Mouse (Mus musculus) fat pad, adult 2 months (tissue): Measurements from ENCODE around the gene Gm10160.
"Not testable (repeated sequence)": the region's sequence is repeated elsewhere in the genome, so short reads cannot be mapped to it uniquely, and the experiment has no call there.

Source experiments
- DNase-seq: peaks from one replicate; pipeline ENCODE4 v3.0.0-alpha.2; 2011; ENCODE audit warnings: low read depth, low spot score; ENCODE audit errors: extremely low read depth

Gm10160 gene

GRCm38 (mm10) chr7:81858968-81859721, 3.6 kb upstream of the Gm10160 start, which contains the start of gene Tm6sf1:
Tm6sf1 (plus strand) TSS chr7:81859001.
- no peak for DNase-seq

GRCm38 (mm10) chr7:81858236-81858635, 2.6 kb upstream of the Gm10160 start:
- no peak for DNase-seq

DNA sequence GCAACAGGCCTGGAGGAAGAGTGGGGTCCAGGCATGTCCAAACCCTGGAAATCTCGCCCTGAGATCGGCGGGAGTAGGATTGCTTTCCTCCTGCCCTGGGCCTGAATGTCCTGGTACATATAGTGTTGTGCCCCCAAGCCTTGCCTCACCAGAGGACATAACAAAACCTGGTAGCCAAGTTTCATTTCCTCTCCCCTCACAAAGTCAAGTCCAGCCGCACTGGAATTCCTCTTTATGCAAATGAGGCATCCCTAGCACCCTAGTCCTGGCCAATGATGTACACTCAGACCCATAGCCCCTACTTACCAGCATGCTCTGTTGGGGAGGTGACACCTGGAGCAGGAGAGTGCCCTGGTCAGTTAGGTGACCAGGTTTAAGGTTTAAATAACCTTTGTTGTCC, 627 bp upstream of the Gm10160 start:
- DNase-seq = no peak

DNA sequence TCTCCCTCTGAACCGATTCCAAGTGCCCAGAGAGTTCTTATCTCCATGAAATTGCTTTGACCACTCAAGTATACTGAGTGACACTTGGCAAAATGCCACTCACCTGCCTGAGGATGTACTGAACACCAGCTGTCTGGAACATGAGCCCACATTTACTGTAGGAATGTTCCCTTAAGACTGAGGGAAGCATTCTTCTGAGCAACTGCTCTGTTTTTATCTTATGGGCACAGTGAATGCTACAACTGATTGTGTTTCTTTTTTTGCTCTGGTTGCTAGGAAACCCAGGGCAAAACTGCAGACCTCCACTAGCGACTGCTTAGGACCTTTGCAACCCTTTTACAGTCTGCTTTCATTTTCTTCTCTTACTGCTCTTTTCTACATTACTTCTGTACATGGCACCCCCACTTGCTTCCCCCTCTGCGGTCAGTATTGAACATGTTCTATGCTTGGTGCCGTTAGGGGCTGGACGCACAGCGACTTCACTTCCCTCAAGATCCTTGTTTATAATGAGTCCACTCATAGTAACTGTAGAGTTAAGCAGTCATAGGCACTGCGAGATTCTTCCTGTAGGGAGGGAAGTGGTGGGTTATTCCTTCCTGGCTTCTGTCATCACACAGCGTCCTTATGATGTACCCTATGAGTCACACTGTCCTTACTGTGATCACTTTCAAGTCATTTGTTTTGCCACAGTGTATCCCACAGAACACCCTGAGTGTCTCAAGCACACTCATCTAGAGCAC, 856 bp downstream of the Gm10160 start:
- no peak for DNase-seq

GRCm38 (mm10) chr7:81851706-81852105, 3.9 kb downstream of the Gm10160 start:
- DNase-seq = no peak

GRCm38 (mm10) chr7:81850171-81850570, 5.4 kb downstream of the Gm10160 start:
- DNase-seq = no peak

GRCm38 (mm10) chr7:81849633-81850032, 6.0 kb downstream of the Gm10160 start:
- no peak for DNase-seq

- no peak for DNase-seq
Observed at GRCm38 (mm10) chr7:81849214-81849613, 6.4 kb downstream of the Gm10160 start.

- no peak for DNase-seq
Observed at GRCm38 (mm10) chr7:81847777-81848176, 7.8 kb downstream of the Gm10160 start.

- no peak for DNase-seq
Observed at GRCm38 (mm10) chr7:81847010-81847409, 8.6 kb downstream of the Gm10160 start.

DNA sequence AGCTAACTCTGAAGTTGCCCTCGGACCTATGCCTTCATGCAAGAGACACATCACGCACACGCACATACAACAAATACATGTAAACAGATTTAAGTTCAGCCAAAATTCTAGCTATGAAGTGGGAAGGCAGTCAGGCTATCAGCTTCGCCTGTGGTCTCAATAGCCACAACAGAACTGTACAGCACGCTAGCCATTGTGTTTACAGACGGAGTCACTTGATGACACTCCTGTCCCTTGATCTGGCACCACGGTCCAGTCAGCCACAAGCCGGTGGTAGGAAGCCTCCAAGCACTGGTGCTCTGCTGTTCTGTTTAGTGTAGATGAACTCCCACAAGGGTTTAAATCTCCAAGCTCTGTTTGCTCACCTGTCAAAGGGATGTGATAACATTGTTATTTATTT, 9.6 kb downstream of the Gm10160 start:
- no peak for DNase-seq

- DNase-seq = no peak
Observed at GRCm38 (mm10) chr7:81845313-81845712, 10.3 kb downstream of the Gm10160 start.

- DNase-seq = no peak
Observed at GRCm38 (mm10) chr7:81844801-81845200, 10.8 kb downstream of the Gm10160 start.

DNA sequence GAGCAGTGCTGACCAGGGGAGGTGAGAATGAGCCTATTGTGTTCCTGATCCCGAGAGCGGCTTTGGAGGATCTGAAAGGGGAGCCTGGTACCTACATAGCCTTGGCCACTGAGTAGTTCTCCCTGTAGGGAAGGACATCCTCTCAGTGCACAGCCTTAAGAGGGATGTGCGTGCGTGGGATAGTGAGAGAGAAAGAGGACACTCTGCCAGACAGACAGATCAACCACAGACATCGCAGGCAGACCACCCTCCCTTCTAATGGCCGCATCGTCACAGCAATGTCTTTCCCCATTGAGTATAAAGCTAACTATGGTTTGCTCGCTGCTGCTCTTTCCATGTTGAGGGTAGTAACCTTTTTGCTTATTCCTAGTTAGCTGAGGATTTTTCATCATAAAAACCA, 11.7 kb downstream of the Gm10160 start:
- no peak for DNase-seq

- no peak for DNase-seq
Observed at GRCm38 (mm10) chr7:81842998-81843397, 12.6 kb downstream of the Gm10160 start.

GRCm38 (mm10) chr7:81842141-81842540, 13.5 kb downstream of the Gm10160 start:
- DNase-seq = no peak

GRCm38 (mm10) chr7:81841439-81841838, 14.2 kb downstream of the Gm10160 start:
- no peak for DNase-seq

DNA sequence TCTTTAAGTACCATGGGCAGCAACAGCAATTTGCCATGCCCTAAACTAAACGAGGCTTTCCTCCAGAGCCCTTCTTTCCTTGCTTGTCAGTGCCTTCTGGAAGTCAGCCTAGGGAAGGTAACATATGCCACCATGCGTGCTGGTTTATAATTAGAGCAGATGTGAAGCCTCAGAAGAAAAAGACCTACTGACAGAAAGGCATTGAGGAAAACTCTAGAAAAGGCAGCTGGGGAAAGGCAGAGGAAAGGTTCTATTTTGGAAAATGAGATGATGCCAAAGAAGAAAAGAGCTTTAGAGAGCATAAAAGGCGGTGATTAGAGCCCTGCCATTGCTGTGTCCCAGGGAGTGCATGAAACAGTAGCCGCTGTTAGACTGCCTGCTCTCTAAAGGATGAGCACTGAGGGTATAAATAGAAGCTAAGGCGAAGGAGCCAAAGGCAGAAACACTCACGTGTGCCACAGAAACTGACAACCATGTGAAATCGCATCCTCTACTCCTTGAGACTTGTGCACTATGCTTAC, 14.9 kb downstream of the Gm10160 start:
- DNase-seq = no peak

- DNase-seq = no peak
Observed at GRCm38 (mm10) chr7:81839746-81840145, 15.8 kb downstream of the Gm10160 start.

DNA sequence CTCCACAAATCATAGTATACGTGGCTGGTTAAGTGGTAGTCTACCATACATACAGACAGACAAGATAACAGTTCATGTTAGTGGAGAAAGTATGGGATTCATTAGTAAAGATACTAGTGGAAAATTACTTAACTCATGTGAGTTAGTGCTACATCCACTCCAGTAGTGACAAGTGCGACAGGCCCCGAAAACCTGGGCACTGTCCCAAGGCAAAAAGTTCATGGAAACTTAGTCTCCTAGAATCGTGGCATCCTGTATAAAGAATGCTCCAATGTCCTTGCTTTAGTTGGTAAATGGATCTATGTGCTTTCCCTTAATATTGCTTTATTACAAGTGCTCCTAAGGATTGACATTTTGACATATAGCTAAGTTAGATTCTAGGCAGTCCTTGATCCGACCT, 17.8 kb downstream of the Gm10160 start:
- not testable (repeated sequence) for DNase-seq

DNA sequence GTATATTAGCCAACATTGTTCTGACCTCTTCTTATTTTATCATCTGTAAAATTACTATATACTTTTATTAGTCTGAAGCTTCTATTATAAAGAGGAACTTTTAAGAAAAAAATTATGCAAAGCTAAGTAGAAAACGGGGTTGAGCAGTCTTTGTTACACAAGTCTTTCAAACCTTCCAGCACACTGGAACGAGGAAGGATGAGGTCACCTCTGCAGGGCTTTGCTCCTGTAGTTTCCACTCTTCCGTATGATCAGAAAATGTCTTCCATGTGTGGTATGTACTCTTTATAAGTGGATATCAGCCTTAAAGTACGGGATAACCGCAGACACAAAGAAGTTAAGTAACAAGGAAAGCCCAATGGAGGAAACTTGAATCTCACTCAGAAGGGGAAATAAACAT, 20.2 kb downstream of the Gm10160 start:
- no peak for DNase-seq

GRCm38 (mm10) chr7:81834847-81835246, 20.7 kb downstream of the Gm10160 start:
- DNase-seq = no peak
